Mouse (Mus musculus) olfactory bulb, adult 2 months (tissue): Measurements from ENCODE around the gene Cd72. TPM values are rescaled to one million over a fixed set of nuclear protein-coding genes. Genes with fewer than 3 reads are reported as not detected.
A peak's percentile ranks its signal among the peaks of the same experiment; 100 is the strongest.
"Not testable (repeated sequence)": the region's sequence is repeated elsewhere in the genome, so short reads cannot be mapped to it uniquely, and the experiment has no call there.

Experiments
- H3K27ac ChIP-seq: fragments of 200-500 bp; 2 replicates; pipeline ENCODE4 v1.5.1; 2012; ENCODE audit warnings: low read depth, low read length; ENCODE audit not compliant: insufficient read depth
- H3K4me1 ChIP-seq: fragments of 200-500 bp; 2 replicates; pipeline ENCODE4 v1.6.1; 2012; ENCODE audit warnings: low read length; ENCODE audit not compliant: control insufficient read depth, insufficient read depth
- H3K4me3 ChIP-seq: fragments of 200-500 bp; 2 replicates; pipeline ENCODE4 v1.5.1; 2012; ENCODE audit warnings: mild to moderate bottlenecking, low read depth, low read length, moderate library complexity; ENCODE audit not compliant: insufficient read depth
- CTCF ChIP-seq: fragments of 200-500 bp; IDR thresholded peaks from 2 replicates; pipeline ENCODE4 v1.5.1; 2012; ENCODE audit warnings: low read depth, mild to moderate bottlenecking, low read length, moderate library complexity; ENCODE audit not compliant: insufficient read depth
- POLR2A ChIP-seq: fragments of 200-500 bp; IDR thresholded peaks from 2 replicates; pipeline ENCODE4 v1.6.1; 2012; ENCODE audit warnings: mild to moderate bottlenecking, low read depth, low read length, moderate library complexity; ENCODE audit not compliant: insufficient read depth
- WGBS: fragments of 180-500 bp; shearing (Covaris S2); methylation state at CpG from one replicate; pipeline ENCODE4 v1.1.7; 2018; 5-methylcytosine and 5-hydroxymethylcytosine counted together
- polyA plus RNA-seq: library from polyadenylated mRNA; stranded (reverse); fragments of >200 nt; gene quantifications from 2 replicates; pipeline ENCODE4 v1.2.4, GENCODE M21; 2012; ENCODE audit warnings: low replicate concordance; ENCODE audit not compliant: missing spikeins, insufficient read depth, insufficient read length

The Cd72 gene
- polyA plus RNA-seq, 1 experiment, result not detected

- Histone ChIP-seq H3K4me1 (peaks cover 5% of the 10 kb centered on the region; the same call in 1 of the 2 replicates), H3K4me3 (peak overlapping the region; percentile 76), H3K27ac (peak overlapping the region; percentile 38; the same call in 1 of the 2 replicates)
- WGBS, result under 1% methylated on average over 9 of the region's 9 CpGs
- TF ChIP-seq CTCF (no peak), POLR2A (no peak)
Observed at GRCm38 (mm10) chr4:43493846-43494240, 39.4 kb upstream of the Cd72 start.

- WGBS, result under 1% methylated on average over 47 of the region's 47 CpGs
- Histone ChIP-seq H3K4me1 (peaks cover 5% of the 10 kb centered on the region; the same call in 1 of the 2 replicates), H3K4me3 (peak overlapping the region; percentile 76)
Observed at GRCm38 (mm10) chr4:43493186-43493845, 38.9 kb upstream of the Cd72 start.

GRCm38 (mm10) chr4:43492821-43493185, 38.4 kb upstream of the Cd72 start, which contains the start of gene Ccdc107:
Gene Ccdc107, plus strand, starts transcription at chr4:43492900.
- under 1% methylated on average over 25 of the region's 25 CpGs for WGBS
- Histone ChIP-seq H3K4me3 (peak within 1 kb of the TSS; percentile 76), H3K4me1 (peaks cover 5% of the 10 kb centered on the region; the same call in 1 of the 2 replicates), H3K27ac (peak within 1 kb of the TSS; percentile 78)
- TF ChIP-seq POLR2A, result no peak
- TF ChIP-seq CTCF, result no peak

More at GRCm38 (mm10) chr4:43493186-43493845, 38.9 kb upstream of the Cd72 start:
- peak overlapping the region; percentile 78; the same call in 1 of the 2 replicates for H3K27ac ChIP-seq
- TF ChIP-seq CTCF (0 out of 2 replicates have a peak, but pooled peaks have one; percentile 23), POLR2A (peak; percentile 94)

- H3K27ac ChIP-seq, result peak overlapping the region; percentile 78
- WGBS, result 13% methylated on average over 12 of the region's 12 CpGs
- TF ChIP-seq CTCF (no peak), POLR2A (no peak)
- H3K4me1 ChIP-seq, result peaks cover 5% of the 10 kb centered on the region; the same call in 1 of the 2 replicates
- H3K4me3 ChIP-seq, result peak overlapping the region; percentile 31
Observed at GRCm38 (mm10) chr4:43492101-43492820, 37.8 kb upstream of the Cd72 start.

GRCm38 (mm10) chr4:43490801-43491200, 36.4 kb upstream of the Cd72 start:
- WGBS, result 87% methylated on average over 5 of the region's 5 CpGs
- no peak for TF ChIP-seq POLR2A
- TF ChIP-seq CTCF, result no peak
- no peak overlapping the region for H3K27ac ChIP-seq
- H3K4me3 ChIP-seq, result no peak overlapping the region
- H3K4me1 ChIP-seq, result peaks cover 5% of the 10 kb centered on the region; the same call in 1 of the 2 replicates

GRCm38 (mm10) chr4:43489611-43490010, 35.2 kb upstream of the Cd72 start:
- Histone ChIP-seq H3K4me1 (no peaks in the 10 kb centered on the region), H3K27ac (no peak overlapping the region), H3K4me3 (no peak overlapping the region)
- WGBS, result 97% methylated on average over 3 of the region's 3 CpGs
- no peak for TF ChIP-seq CTCF
- TF ChIP-seq POLR2A, result no peak

GRCm38 (mm10) chr4:43485666-43486065, 31.2 kb upstream of the Cd72 start:
- not testable (repeated sequence) for H3K4me1 ChIP-seq, H3K4me3 ChIP-seq, H3K27ac ChIP-seq
- WGBS, result 86% methylated on average over 5 of the region's 5 CpGs

GRCm38 (mm10) chr4:43483535-43484091, 29.2 kb upstream of the Cd72 start, which contains the start of gene Sit1:
Gene Sit1, minus strand, starts transcription at chr4:43483734.
- no peak within 1 kb of the TSS for H3K27ac ChIP-seq
- H3K4me1 ChIP-seq, result 0 out of 2 replicates have a peak, but pooled peaks cover 2% of the 10 kb centered on the region
- no peak for TF ChIP-seq POLR2A
- no peak for TF ChIP-seq CTCF
- H3K4me3 ChIP-seq, result no peak within 1 kb of the TSS; the same call in 1 of the 2 replicates
- 74% methylated on average over 12 of the region's 12 CpGs for WGBS

GRCm38 (mm10) chr4:43482591-43482990, 28.2 kb upstream of the Cd72 start:
- H3K27ac ChIP-seq, result no peak overlapping the region
- WGBS, result 64% methylated on average over 10 of the region's 10 CpGs
- H3K4me3 ChIP-seq, result no peak overlapping the region
- H3K4me1 ChIP-seq, result 0 out of 2 replicates have a peak, but pooled peaks cover 6% of the 10 kb centered on the region
- no peak for TF ChIP-seq POLR2A
- no peak for TF ChIP-seq CTCF
